Mouse (Mus musculus) stomach, postnatal 0 days (tissue): ENCODE results near the gene Cfap57.

Experiments used
- CTCF ChIP-seq: IDR thresholded peaks from 2 replicates; pipeline ENCODE4 v1.5.1; 2016; ENCODE audit warnings: antibody characterized with exemption, low read depth, mild to moderate bottlenecking, moderate library complexity
- EP300 ChIP-seq: optimal IDR thresholded peaks from 2 replicates; pipeline ENCODE3; 2016; ENCODE audit warnings: antibody characterized with exemption

DNA sequence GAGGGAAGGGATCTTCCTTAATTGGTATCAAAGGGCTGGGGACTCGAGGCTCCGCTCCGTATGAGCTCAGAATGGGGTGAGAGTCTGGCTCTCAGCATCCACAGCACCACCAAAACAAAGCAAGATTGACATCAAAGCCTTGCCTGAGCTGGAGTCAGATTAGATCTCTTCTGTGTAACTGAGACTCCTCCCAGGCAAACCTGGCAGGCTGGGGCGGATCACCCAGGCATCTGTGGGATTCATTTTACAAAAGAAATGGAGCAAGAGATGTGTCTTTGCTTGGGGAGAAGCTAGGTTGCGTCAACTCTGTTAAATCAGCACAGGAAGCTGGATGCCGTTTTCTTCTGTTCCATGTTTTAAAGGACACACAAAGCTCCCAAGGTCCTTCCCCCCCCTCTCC, 111.5 kb downstream of the Cfap57 start:
- peak; percentile 74 for TF ChIP-seq EP300
- TF ChIP-seq CTCF: no peak
